Mouse (Mus musculus) heart, adult 2 months (tissue): Measurements from ENCODE around the gene Mpv17l2. TPM values are rescaled to one million over a fixed set of nuclear protein-coding genes. Genes with fewer than 3 reads are reported as not detected.

Experiments used
- DNase-seq, 2 experiments: peaks; one replicate each; pipeline ENCODE4 v3.0.0; 2021
- H3K27ac ChIP-seq: fragments of 200-600 bp; 2 replicates; pipeline ENCODE4 v1.8.1; 2022
- H3K27me3 ChIP-seq: fragments of 200-500 bp; 2 replicates; pipeline ENCODE4 v1.6.1; 2012; ENCODE audit warnings: mild to moderate bottlenecking, low read length, inconsistent platforms, mixed read lengths; ENCODE audit not compliant: control insufficient read depth, insufficient read depth
- H3K36me3 ChIP-seq: fragments of 200-500 bp; 2 replicates; pipeline ENCODE4 v1.6.1; 2012; ENCODE audit warnings: low read length, inconsistent platforms; ENCODE audit not compliant: control insufficient read depth, insufficient read depth
- H3K4me1 ChIP-seq: fragments of 200-500 bp; 2 replicates; pipeline ENCODE4 v1.6.1; 2011; ENCODE audit warnings: low read length; ENCODE audit not compliant: control insufficient read depth, insufficient read depth
- H3K4me3 ChIP-seq: fragments of 200-600 bp; 2 replicates; pipeline ENCODE4 v1.8.1; 2022
- H3K79me2 ChIP-seq: fragments of 200-500 bp; replicated peaks from 2 replicates; pipeline ENCODE4 v1.6.1; 2012; ENCODE audit warnings: mild to moderate bottlenecking, inconsistent platforms, low read length, moderate library complexity, mixed read lengths; ENCODE audit not compliant: control insufficient read depth, insufficient read depth
- H3K9ac ChIP-seq: fragments of 200-500 bp; 2 replicates; pipeline ENCODE4 v1.6.1; 2012; ENCODE audit warnings: low read depth, mild to moderate bottlenecking, control low read depth, inconsistent platforms, low read length, mixed read lengths
- CTCF ChIP-seq: fragments of 200-600 bp; IDR thresholded peaks from 2 replicates; pipeline ENCODE4 v1.8.1; 2022; ENCODE audit warnings: antibody characterized with exemption, mild to moderate bottlenecking, moderate library complexity
- EP300 ChIP-seq: fragments of 200-500 bp; IDR thresholded peaks from 2 replicates; pipeline ENCODE4 v1.6.1; 2011; ENCODE audit warnings: low read depth, low read length, control low read depth; ENCODE audit not compliant: insufficient read depth
- POLR2A ChIP-seq: fragments of 200-500 bp; IDR thresholded peaks from 2 replicates; pipeline ENCODE4 v1.6.1; 2011; ENCODE audit warnings: mild to moderate bottlenecking, low read depth, low read length, control low read depth; ENCODE audit not compliant: insufficient read depth
- WGBS: fragments of 180-500 bp; shearing (Covaris S2); methylation state at CpG from one replicate; pipeline ENCODE4 v1.1.7; 2018; 5-methylcytosine and 5-hydroxymethylcytosine counted together
- intact Hi-C: fragments of 180-260 bp; cut with DNase I; formaldehyde crosslinking; loops from one replicate; pipeline ENCODE4 v1.15.1; 2025
- polyA plus RNA-seq: library from polyadenylated mRNA; depleted of rRNA; stranded (reverse); fragments of >200 nt; gene quantifications from 2 replicates; pipeline ENCODE4 v1.2.3, GENCODE M21; 2012
- total RNA-seq, 2 experiments: library from RNA; stranded (reverse); gene quantifications; 2 replicates each; pipeline ENCODE4 v1.2.3; 2021

Gene Mpv17l2
- total and polyA plus RNA-seq, 3 experiments, result 21.7 to 32.2 (median 29.1) TPM

GRCm38 (mm10) chr8:70764026-70764425 is 3.3 kb upstream of the Mpv17l2 start:
- Histone ChIP-seq H3K27ac (no peak overlapping the region), H3K4me1 (peaks cover 12% of the 10 kb centered on the region), H3K9ac (no peak overlapping the region), H3K79me2 (no peaks in the 10 kb centered on the region), H3K27me3 (no peaks in the 10 kb centered on the region), H3K4me3 (no peak overlapping the region), H3K36me3 (no peaks in the 10 kb centered on the region)
- WGBS, result 71% methylated on average over 8 of the region's 8 CpGs
- intact Hi-C loops, result no loop called here
- no peak for DNase-seq
- TF ChIP-seq CTCF (no peak), POLR2A (no peak), EP300 (no peak)

GRCm38 (mm10) chr8:70763354-70763753 is 2.6 kb upstream of the Mpv17l2 start:
- no peaks in the 10 kb centered on the region for H3K27me3 ChIP-seq
- no peak overlapping the region for H3K4me3 ChIP-seq
- no peaks in the 10 kb centered on the region for H3K79me2 ChIP-seq
- 8% methylated on average over 3 of the region's 3 CpGs for WGBS
- H3K27ac ChIP-seq, result no peak overlapping the region
- H3K4me1 ChIP-seq, result peaks cover 15% of the 10 kb centered on the region
- DNase-seq, result peak in 1 of 2 experiments; percentile 72
- H3K36me3 ChIP-seq, result no peaks in the 10 kb centered on the region
- TF ChIP-seq CTCF (peak; percentile 88), POLR2A (no peak), EP300 (0 out of 2 replicates have a peak, but pooled peaks have one; percentile 12)
- H3K9ac ChIP-seq, result no peak overlapping the region
- intact Hi-C loops, result no loop called here

- Histone ChIP-seq H3K4me1 (peaks cover 15% of the 10 kb centered on the region), H3K79me2 (no peaks in the 10 kb centered on the region), H3K36me3 (no peaks in the 10 kb centered on the region), H3K27ac (no peak overlapping the region; the same call in 1 of the 2 replicates), H3K9ac (no peak overlapping the region), H3K4me3 (no peak overlapping the region), H3K27me3 (no peaks in the 10 kb centered on the region)
- TF ChIP-seq POLR2A (0 out of 2 replicates have a peak, but pooled peaks have one; percentile 7), EP300 (no peak)
- 70% methylated on average over 1 of the region's 1 CpGs for WGBS
- intact Hi-C loops, result no loop called here
- DNase-seq, result no peak
These were observed 1.4 kb upstream of the Mpv17l2 start for GRCm38 (mm10) chr8:70762118-70762517.

- Histone ChIP-seq H3K27me3 (no peaks in the 10 kb centered on the region), H3K36me3 (no peaks in the 10 kb centered on the region), H3K4me1 (peaks cover 15% of the 10 kb centered on the region), H3K27ac (peak overlapping the region; percentile 81), H3K4me3 (peak overlapping the region; percentile 93), H3K79me2 (no peaks in the 10 kb centered on the region), H3K9ac (peak overlapping the region; percentile 89)
- no peak for DNase-seq
- intact Hi-C loops, result no loop called here
- no peak for TF ChIP-seq CTCF
- TF ChIP-seq POLR2A, result no peak
- TF ChIP-seq EP300, result no peak
- under 1% methylated on average over 22 of the region's 22 CpGs for WGBS
These were observed 396 bp downstream of the Mpv17l2 start for GRCm38 (mm10) chr8:70760350-70760749.

GRCm38 (mm10) chr8:70758616-70759561 is 1.9 kb downstream of the Mpv17l2 start:
- WGBS, result 53% methylated on average over 19 of the region's 19 CpGs
- intact Hi-C loops, result no loop called here
- TF ChIP-seq POLR2A (no peak), EP300 (no peak), CTCF (no peak)
- H3K4me3 ChIP-seq, result no peak overlapping the region
- H3K9ac ChIP-seq, result no peak overlapping the region
- H3K4me1 ChIP-seq, result peaks cover 22% of the 10 kb centered on the region
- no peak overlapping the region; the same call in none of the 2 replicates for H3K27ac ChIP-seq
- peaks cover 2% of the 10 kb centered on the region; the same call in 1 of the 2 replicates for H3K36me3 ChIP-seq
- H3K79me2 ChIP-seq, result no peaks in the 10 kb centered on the region
- DNase-seq, result peak in 1 of 2 experiments; percentile 34
- no peaks in the 10 kb centered on the region for H3K27me3 ChIP-seq

- H3K79me2 ChIP-seq, result no peaks in the 10 kb centered on the region
- H3K9ac ChIP-seq, result no peak overlapping the region
- H3K4me1 ChIP-seq, result peaks cover 27% of the 10 kb centered on the region
- no peaks in the 10 kb centered on the region for H3K27me3 ChIP-seq
- H3K36me3 ChIP-seq, result peaks cover 3% of the 10 kb centered on the region; the same call in 1 of the 2 replicates
- WGBS, result 87% methylated on average over 7 of the region's 7 CpGs
- intact Hi-C loops, result no loop called here
- no peak overlapping the region for H3K4me3 ChIP-seq
- DNase-seq, result peak in 1 of 2 experiments; percentile 14
- H3K27ac ChIP-seq, result no peak overlapping the region
- TF ChIP-seq EP300, result no peak
- no peak for TF ChIP-seq CTCF
- no peak for TF ChIP-seq POLR2A
These were observed 2.5 kb downstream of the Mpv17l2 start for GRCm38 (mm10) chr8:70758308-70758615.
